Mouse (Mus musculus) heart, adult 2 months (tissue): ENCODE data around the gene Mapkap1.

ENCODE experiments used
- CTCF ChIP-seq: fragments of 200-600 bp; IDR thresholded peaks from 2 replicates; pipeline ENCODE4 v1.8.1; 2022; ENCODE audit warnings: antibody characterized with exemption, mild to moderate bottlenecking, moderate library complexity
- EP300 ChIP-seq: fragments of 200-500 bp; IDR thresholded peaks from 2 replicates; pipeline ENCODE4 v1.6.1; 2011; ENCODE audit warnings: low read depth, low read length, control low read depth; ENCODE audit not compliant: insufficient read depth
- POLR2A ChIP-seq: fragments of 200-500 bp; IDR thresholded peaks from 2 replicates; pipeline ENCODE4 v1.6.1; 2011; ENCODE audit warnings: mild to moderate bottlenecking, low read depth, low read length, control low read depth; ENCODE audit not compliant: insufficient read depth

- TF ChIP-seq POLR2A (no peak), CTCF (no peak), EP300 (no peak)
Observed at GRCm38 (mm10) chr2:34548961-34549360, 142.4 kb downstream of the Mapkap1 start.
